Mouse (Mus musculus): ENCODE data around the gene Cep170. TPM values are rescaled to one million over a fixed set of nuclear protein-coding genes. Genes with fewer than 3 reads are reported as not detected.

Cep170 gene
- polyA plus RNA-seq (2012; ENCODE audit: low replicate concordance): 3.3 and 4.1 TPM in 2 replicates

GRCm38 (mm10) chr1:176814036-176814420 is at the start of gene Cep170:
Gene Cep170 (minus strand): TSS chr1:176814067.

GRCm38 (mm10) chr1:176814591-176815062 is 760 bp upstream of the Cep170 start, which contains the start of gene Sdccag8:
Gene Sdccag8 (plus strand): TSS chr1:176814660.

Other genes starting within 250 kb of the Cep170 start
- gene Sdccag8, start 593 bp upstream of the Cep170 start, polyA plus RNA-seq (2012; ENCODE audit: low replicate concordance): 2.8 and 4.1 TPM in 2 replicates

Measured in hematopoietic multipotent progenitor cell, adult 10-12 weeks (in vitro differentiated cells).